Mouse (Mus musculus): ENCODE measurements at regions not wholly inside any gene's neighbourhood (a gene's known extent, or its start where the extent isn't known, plus 50 kb on each side); places are given as distances from the start of the nearest gene placed in this dataset.

DNA sequence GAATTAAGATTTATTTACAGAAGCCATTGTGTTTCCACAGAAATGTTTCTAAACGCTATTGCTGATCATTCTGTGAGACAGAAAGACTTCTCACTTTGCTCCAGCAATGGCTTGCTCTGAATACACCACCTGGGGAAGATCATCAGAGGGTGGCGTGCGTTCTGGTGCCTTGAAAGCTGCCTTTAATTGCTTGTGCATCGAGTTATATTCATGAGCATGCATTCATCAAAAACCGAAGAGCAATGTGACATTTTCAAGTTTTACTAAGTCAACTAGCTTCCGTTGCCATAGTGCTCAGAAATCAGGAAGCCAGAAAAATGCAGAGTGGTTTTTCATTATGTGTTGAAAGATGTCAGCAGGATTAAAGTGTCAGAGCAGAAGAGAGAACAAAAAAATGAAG, 85.0 kb upstream of the Pcdh18 start:
- DNase-seq: no peak

DNA sequence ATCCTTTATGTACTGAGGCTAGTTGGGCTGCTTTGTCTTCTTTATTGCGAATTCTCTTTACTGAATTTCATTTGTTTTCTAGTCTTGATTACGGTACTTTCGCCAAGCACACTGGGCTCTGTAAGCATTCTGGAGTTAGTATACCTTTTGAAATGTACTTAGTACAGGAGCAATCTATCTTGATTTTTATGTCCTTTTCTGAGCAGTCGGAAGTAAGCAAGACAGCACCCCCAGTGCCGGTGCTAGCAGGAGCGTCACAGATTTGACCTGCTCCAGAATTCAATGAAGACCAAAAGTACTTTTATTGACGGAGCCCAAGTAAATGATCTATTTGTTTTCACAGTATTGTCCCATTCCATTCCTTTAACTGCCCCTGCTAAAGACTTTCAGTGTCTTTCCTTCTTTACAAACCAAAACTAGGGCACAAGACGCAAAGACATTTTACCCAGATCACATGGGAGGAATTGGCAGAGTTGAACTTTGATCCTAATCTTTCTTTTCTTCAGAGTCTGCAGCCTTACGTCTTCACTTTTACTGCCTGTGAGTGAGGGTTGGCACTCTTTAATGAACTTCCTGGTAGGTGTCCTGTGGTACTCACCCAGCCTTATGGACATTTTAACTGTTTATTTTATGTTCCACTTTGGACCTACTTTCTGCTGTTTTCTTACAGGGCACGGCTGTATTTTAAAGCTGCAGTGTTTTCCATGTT, 83.5 kb upstream of the Pcdh18 start:
- no peak for DNase-seq

DNA sequence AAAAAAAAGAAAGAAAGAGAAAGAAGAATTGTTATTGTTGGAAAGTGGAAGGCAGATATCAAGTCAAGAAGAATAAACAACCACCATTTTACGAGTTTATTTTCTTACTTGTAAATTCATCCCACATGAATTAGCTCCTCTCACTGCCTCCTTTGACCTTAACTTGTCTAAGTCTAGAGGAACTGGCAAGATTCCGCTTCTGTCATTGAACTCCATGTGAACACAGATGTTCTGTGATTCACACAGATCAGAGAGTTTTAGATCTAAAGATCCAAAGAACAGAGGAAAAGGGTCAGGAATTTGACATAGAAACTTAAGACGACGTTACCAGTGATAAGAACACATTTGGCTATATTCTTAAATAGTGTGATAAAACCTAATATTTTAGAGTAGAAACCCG, 57.3 kb upstream of the Pcdh18 start:
- DNase-seq: peak; percentile 24

DNA sequence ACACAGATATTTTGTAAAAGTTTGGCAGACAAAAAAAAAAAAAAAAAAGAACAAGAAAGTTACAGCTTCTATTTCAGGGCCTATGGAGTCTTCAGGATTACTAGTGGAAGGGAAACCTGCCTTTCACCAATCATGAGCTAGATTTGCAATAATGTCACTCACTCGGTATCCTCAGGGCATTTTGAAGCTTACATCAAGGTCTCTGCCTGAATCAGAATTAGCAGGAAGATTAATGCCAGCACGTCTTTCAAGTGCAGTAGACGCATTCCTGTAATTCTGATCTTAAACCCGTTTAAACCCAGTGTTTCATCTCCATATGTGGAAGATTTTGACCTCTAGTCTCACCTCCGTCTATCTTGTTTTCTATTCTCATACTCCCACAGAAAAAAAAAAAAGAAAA, 50.6 kb upstream of the Pcdh18 start:
- no peak for DNase-seq

DNA sequence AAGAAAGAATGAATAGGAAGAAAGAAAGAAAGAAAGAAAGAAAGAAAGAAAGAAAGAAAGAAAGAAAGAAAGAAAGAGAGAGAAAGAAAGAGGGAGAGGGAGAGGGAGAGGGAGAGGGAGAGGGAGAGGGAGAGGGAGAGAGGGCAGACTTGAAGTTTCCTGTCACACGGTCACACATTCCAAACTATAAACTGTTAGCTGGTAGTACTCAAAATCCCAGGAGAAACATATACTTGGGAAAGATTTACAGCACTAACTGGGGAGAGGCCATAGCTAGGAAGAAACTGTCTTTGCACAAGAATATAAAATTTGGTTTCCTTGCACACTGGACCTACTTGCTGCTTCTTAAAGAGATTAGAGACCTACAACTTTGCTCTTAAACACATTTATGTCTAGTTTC, 50.2 kb upstream of the Pcdh18 start:
- peak; percentile 8 for DNase-seq

Measured in lung, postnatal 10 days (tissue).